Mouse (Mus musculus) urinary bladder, postnatal 4 days (tissue): ENCODE data around the gene Tpm1.

Experiments used
- DNase-seq, 2 experiments: peaks; one replicate each; pipeline ENCODE4 v3.0.0; 2021 to 2022; ENCODE audit warnings: low spot score in 2 of 2

Gene Tpm1

DNA sequence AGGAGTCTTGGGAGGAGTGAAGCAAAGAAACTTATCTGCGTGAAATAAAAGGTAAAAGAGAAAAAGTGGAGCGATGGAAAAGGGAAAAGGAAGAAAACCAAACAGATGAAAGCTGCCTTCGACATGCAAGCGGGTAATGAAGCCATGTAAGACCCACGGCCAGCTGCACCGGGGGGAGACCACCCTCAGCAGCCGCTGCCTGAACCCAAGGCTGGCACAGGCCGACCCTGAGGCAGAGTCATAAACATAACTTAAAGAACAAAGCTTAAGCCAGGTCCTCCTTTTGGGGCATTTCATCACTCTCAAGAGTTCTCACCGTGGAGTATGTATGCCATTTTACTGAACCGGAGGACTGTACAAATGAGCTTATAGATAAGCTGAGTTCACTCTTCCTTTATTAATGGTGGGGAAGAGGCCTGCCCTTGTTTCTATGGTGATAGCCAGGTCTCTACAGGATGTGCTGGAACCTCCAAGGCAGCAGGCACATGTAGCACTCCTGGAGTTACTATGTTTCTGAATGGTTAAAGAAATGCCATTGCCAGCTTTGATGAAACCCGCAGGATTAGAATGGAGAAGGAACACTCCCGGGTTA, 21.0 kb downstream of the Tpm1 start:
- DNase-seq = no peak

DNA sequence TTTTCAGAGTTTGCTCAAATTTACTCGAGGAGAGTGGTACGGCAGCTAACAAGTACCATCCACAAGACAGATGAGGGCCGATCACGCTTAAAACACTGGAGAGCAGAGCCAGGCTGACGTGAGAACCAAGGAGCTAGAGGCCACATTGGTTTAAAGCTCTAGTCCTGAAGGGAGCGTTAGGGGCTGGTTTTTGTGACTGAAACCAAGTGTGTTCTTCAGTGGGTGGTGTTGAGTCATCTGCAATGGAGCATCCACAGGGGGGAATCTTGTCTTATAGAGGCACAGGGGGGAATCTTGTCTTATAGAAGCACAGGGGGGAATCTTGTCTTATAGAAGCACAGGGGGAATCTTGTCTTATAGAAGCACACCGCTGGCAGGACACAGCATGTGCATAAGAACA, 22.3 kb downstream of the Tpm1 start:
- DNase-seq = no peak

DNA sequence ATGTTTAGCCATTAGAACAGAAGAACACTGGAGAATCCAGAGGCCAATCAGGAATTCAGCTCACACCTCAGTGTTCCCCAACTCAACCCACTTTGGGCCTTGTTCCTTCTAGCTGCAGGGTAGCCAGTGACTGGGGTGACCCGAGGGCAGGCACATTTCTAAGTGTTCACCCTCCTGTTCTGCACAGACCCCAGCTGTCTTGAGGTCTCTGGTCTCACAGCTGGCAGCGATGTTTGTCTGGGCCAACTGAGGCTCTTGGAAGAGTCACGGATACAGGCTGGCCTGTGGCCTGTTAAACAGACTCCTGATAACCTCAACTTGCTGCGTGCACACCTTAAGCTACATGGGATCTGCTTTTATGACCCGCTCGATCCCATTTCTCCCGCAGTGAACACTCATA, 23.1 kb downstream of the Tpm1 start:
- DNase-seq = no peak

DNA sequence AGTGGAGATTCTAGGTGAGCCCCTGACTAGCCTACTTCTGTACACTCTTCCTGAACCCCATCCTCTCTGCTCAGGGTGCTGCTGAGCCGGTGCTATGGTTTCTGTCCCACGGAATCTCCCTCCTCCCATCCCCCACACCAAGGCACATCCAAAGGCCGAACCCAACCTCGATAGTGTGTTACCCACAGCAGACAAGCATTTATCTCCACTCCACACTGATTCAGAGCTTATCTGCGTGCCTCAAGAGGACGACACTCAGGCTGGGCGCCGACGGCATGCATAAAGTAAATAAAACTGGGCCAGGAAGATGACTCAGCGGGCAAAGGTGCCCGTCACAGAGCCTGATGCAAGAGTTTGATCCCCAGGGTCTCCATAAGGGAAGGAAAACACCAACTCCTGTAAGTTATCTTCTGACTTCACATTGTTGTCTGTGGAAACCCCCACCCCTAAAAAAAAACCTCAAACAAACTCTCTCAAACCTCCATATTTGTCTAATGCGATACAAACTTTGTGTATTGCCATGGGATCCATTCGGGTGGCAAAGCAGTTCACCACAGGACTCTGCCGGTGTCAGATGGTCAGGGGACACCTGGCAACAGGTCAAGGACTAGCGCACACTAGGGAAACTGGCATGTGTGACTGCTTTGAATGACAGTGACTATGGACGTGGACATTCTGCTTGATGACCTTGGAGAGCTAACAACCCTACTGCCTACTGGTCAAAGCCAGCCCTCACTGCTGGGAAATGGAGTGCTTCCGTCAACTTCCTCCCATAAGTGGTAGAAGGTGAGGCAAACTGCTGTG, 24.1 kb downstream of the Tpm1 start:
- no peak for DNase-seq

DNA sequence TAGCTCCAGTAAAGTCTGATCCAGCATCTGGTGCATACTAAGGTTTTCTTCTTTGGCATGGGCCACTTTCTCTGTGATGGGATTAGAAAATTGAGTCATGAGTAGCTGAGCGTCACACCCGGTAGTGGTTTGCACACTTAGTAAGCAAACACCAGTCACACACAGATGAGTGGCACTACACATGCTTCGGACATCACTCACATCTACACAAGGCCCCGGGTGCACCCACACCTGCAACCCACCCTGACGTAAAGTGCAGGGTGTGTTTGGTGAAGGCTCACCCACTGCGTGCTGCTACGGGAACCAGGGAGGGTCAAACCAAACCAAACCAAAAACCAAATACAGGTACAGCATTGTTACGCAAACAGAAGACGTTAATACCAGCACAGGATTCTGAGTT, 25.8 kb downstream of the Tpm1 start:
- DNase-seq = no peak

DNA sequence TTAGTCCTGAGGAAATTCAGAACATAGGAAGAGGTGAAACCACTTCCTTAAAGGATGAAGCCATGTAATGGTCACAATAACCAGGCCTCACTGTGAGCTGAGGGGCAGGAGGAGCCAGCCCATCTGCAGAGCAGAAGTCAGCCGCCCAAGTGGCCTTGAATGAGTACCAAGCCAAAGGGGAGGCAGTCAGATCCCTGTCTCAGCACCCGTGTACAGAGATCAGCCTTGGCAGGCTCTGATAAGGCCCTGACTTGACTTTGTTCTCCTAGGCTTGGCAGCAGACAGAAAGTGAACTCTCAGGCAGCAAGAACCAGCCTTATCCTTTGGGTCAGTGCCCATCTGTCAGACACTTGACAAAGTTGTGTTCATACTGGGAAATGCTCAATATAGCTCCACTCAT, 29.1 kb downstream of the Tpm1 start:
- DNase-seq = no peak

DNA sequence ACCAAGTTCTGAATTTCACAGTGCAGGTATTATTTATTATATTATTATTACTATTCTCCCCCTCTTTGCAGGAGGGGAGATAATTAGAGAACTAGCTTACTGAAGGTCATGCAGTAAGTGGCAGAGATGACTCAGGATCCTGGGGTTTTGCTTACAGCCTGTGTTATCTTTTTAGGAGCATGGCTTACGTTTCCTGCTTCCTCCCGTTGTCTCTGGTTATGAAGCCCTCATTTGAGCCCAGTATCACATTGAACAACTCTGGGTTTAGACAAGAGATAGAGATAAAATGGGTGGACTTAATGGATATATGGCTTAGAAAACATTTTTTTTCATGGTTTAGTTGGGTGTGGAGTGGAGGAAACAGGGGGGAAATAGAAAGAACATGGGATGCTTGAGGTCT, 35.7 kb downstream of the Tpm1 start:
- DNase-seq = no peak

DNA sequence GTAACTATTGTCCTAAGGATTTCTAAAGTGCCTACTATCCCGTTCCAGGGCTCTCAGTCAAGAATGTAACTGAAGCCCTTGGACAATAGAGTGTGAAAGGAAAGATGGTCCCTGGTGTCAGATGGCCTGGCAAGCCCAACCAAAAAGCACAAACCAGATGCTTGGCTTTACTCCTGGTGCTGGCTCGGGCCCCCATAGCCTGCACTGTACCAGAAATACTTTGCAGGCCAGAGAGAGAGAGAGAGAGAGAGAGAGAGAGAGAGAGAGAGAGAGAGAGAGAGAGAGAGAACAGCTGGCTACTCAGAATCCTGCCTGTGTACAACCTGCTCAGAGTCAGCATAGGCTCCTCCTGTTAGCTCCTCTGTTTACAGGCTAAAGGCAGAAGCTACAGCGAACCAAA, 36.7 kb downstream of the Tpm1 start:
- DNase-seq = peak in 1 of 2 experiments; percentile 72

DNA sequence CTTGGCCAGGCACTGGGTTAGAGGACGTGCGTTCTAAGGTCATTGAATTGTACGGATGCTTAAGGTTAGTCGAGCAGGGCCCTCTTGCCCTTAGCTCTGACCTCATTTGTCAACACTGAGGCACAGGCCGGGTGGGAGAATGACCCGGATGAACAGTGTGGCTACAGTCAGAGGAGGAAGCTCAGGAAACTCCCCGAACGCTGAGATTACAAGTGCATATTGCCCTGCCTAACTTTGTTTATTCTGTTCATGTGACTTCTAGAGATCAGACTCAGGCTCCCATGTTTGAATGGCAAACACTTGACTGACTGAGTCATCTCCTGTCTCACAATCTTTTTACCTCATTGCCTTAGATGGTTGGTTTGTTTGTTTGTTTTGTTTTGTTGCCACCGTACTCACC, 37.7 kb downstream of the Tpm1 start:
- DNase-seq = no peak

DNA sequence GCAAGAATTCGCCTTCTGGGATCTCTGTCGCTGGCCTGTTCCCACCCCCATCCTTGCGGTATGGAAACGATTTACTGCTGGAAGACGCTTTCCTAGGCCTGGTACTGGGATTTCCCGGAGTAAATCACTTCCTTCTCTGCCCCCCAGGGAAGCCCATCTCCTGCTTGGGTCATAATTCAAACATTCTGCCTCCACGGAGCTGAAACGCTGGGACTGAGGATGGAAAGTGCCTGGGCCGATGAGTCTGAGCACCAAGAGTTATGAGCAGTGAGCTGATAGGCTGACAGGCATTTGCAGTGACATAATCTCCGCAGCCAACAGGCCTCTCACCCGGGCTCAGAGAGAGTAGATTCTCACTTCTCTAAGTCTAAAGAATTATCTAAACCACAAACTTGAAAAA, 40.4 kb downstream of the Tpm1 start:
- DNase-seq = no peak

DNA sequence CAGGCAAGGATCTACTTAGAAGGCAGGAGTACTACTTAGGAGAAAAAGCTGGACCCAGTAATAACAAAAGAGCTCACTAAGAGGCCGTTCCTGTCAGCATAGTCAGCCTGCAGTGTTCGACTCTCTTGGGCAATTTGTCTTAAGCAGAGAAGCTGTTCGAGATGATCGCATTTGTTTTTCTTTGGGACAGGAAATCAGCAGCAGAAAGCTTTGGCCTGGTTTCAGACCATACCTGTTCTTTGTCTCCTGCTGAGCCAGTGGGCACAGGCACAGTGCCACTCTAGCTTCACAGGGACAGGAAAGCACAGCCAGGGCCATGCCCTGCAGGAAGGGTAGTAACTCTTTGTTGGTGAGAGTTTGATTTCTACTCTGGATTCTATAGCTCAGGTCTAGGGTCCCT, 42.8 kb downstream of the Tpm1 start:
- DNase-seq = no peak

DNA sequence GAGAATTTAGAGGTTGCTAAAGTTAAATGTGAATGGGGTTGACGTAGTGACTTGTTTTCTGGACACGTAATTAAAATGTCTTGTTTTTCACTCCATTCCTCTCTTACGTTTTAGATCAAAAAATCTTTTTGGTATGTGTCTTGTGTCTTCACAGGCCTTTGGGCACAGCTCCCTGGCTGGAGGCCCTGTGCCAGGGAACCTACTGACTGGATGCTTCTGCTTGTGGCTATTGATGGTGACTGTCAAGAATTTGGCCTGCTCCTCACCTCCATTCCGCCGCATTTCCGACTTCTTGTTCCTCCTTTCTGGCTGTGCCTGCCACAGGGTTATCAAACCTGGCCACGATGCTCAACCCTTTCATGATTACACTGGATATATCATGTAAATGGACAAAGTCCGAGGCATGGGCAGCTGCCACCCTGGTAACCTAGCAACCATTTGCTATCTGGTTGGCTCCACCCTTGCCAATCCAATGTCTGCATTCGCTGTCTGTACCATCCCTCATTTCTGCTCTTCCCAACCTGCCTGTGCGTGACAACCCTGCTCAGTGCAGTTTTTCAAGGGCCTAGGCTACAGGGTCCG, 44.0 kb downstream of the Tpm1 start:
- DNase-seq = no peak

DNA sequence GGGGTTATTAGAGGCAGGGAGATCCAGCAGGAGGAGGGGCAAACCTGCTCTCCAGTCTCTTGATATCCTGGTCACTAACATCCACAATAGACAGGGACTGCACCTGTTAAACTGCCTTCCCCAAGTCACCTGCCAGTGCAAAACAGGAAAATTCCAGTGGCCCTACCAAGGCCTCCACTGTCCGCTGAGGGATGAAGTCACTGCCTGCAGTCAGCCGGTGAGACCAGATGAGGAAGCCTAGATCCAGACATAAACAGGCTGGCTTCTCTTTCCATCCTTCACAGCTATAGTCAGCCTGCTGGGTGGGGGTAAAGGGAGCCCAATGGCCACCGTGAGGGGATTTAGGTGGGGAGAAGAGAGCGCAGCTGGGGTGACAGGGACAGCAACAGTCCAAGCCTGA, 45.5 kb downstream of the Tpm1 start:
- no peak for DNase-seq

DNA sequence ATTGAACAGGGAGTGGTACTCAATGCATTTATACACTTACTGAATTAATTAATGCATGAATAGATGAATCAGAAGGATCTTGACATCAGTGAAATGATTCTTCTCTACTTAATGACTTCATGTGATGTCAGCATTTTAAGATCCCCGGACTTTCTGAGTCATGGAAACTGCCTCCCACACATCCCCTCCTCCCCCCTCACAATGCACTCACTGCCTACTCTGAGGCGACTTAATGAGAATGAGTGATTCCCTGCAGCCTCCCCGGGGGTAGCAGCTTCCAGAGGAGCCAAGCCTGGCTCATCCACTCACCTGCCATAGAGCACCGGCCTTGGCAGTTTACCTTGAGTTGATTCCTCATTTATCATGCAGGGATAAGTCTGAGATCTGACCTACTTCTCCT, 46.0 kb downstream of the Tpm1 start:
- DNase-seq = no peak

DNA sequence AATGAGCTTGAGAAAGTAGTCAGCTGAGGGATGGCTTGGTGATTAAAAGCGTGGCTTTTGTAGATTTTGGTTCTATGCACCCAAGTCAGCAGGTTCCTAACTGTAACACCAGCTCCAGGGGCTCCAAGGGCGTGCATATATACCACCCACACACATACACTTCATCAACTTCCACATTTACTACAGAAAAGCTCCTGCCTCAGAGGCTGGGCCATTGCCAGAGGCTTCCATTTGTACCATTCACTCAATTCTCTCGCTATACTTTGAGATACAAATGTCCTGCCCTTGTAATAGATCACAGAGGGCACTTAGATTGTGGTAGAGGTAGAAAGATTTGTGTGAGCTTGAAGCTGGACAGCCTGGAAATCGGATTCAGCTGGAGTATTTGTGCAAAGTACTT, 47.7 kb downstream of the Tpm1 start:
- DNase-seq = no peak

DNA sequence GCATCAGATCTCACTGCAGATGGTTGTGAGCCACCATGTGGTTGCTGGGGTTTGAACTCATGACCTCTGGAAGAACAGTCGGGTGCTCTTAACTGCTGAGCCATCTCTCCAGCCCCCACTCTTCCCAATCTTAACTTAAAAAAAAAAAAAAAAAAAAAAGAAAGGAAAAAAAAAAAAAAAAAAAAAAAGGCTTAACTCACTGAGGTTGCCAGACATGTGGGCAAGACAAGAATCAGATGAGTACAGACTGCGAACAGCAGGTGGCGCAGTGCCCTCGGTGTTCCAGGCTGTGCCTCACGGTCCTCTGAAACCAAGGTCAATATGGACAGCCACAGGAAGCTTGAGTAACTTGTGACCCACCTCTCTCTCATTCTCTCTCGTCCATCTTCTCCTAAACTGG, 48.2 kb downstream of the Tpm1 start:
- peak; percentile 65 to 79 for DNase-seq

DNA sequence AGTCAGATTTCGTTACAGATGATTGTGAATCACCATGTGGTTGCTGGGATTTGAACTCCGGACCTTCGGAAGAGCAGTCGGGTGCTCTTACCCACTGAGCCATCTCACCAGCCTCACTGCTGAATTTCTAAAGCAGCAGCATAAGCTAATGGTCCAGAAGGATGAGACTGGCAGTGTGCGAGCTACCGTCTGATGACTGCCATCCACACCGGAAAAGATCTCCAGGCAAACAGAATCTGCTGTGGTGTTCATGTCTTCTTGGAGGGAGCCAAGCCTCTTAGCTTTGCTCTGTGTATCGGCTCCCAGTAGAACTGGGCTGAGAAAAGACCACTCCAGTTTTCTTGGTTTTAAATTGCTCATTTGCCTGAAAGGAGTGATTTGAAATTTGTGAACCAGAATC, 49.5 kb downstream of the Tpm1 start:
- DNase-seq = no peak

DNA sequence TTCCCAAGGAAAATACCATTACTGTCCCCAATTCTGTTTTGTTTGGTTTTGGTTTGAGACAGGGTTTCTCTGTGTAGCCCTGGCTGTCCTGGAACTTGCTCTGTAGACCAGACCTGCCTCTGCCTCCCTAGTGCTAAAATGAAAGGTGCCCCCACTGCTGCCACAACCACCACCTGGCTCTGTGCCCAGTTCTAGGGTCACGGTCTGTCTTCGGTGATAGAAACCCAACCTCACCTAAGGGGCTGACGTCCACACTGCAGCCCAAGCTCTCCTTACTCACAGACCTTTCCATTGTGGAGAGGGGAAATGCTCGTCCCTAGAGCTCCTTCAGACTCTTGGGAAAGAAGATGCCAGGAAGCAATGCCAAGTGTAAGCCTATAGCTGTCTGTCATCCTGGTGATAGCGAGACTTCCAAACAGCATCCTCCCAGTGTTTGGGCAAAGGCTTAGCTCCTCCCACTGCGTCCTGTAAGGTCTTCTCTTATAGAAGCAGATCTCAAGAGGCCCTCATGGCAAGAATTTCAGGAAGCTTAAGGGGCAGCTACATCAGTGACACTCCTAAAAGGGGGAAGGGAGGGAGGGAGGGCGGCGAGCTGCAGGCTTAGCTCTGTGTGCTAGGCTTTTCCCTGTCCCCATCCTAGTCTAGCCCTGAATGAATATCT, 57.3 kb downstream of the Tpm1 start:
- no peak for DNase-seq

DNA sequence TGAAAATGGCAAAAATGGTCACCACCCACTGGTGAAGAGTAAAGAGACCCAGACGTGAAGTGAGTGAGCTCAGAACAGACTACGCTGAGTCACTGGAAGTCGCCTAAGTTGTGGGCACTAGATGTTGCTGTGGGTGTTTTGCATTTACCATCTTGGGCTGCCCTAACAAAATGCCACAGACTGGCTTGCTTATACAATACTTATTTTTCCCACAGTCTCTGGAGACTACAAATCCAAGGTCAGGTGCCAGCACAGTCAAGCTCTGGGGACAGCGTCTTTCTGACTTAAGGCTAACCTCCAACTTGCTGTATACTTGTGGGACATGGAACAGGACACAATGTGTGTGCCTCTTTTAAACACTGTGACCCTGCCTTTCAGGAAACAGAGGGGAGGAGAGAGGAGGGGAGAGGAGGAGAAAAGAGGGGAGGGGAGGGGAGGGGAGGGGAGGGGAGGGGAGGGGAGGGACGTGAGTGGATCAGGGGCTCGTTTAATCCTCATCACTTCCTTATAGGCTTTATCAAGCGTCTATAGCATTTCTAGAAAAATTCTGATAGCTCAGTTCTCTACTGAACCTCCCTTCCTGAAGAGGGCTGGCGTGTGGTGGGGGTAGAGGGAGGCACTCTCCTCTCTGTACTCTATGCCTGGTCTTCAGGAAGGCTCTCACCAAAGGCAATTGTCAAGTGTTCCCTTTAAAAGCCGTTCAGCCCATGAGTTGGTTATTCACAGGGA, 58.0 kb downstream of the Tpm1 start:
- no peak for DNase-seq

DNA sequence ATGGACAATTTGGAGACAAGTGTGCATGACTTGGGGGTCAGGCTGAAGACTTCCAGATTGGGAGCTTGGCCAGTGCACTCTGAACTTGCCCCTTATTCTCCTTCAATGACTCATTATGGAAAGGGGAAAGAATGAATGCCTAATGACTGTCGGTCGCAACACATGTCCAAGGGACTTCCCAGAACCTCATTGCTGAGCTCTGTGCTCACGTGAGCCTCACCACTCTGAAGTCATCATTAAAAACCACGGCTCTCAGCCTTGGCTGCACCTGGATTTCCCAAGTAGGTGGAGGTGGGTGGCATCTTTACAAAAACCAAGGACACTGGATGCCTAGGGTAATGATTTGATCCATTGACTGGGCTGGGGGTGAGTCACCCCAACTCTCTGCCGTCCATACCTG, 59.2 kb downstream of the Tpm1 start:
- DNase-seq = no peak

DNA sequence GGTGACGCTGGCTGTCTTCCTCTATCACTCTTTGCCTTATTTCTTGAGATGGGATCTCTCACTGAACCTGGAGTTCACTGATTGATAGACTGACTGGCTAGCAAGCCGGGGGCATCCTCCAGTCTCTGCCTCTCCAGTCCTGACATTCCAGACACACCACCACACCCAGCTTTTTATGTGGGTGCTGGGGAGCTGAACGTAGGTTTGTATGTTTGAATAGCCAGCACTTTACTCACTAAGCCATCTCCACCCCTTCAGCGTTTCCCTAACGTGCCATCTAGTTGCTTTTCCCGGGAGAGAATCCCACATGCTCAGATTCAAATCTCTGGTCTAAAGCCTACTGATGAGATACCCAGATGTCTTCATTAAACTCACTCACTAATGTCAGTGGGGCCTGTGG, 59.6 kb downstream of the Tpm1 start:
- DNase-seq = no peak

DNA sequence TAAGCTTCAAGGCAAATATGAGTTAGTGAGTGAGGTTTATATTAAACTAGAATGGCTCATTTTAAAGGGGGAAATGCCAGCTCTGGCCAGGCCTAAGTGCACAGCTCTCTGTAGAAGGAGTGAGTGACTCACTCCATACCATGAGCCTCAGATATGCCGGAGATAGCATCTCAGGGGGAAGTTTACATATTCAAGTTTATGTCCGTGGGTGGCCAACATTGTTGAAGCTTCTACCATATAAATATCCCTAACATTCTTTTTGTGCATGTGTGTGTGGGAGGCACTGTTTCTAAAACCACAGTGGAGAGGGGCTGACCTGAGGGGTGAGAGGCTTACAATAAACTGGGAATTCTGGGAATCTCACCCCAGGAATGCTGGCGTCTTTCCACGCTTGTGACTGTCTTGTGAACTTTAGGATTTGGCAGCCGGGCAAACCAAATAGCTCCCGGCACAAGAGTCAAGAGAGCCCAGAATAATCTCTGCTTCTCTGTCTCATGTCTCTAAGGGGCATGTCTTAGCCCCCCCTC, 60.3 kb downstream of the Tpm1 start:
- DNase-seq = peak; percentile 54 to 69
